Mouse (Mus musculus) forebrain, embryonic 14.5 days (tissue): ENCODE measurements around the gene Pou6f1. TPM values are rescaled to one million over a fixed set of nuclear protein-coding genes. Genes with fewer than 3 reads are reported as not detected.
A peak's percentile ranks its signal among the peaks of the same experiment; 100 is the strongest.
"Not testable (repeated sequence)": the region's sequence is repeated elsewhere in the genome, so short reads cannot be mapped to it uniquely, and the experiment has no call there.

Experiments
- ATAC-seq: fragments of 200-750 bp; cut with Nextera tagmentation; 2 replicates; pipeline ENCODE4 v1.8.0; 2017; ENCODE audit warnings: mild to moderate bottlenecking, moderate library complexity
- DNase-seq: peaks from one replicate; pipeline ENCODE4 v3.0.0-alpha.2; 2015; ENCODE audit warnings: low spot score
- H3K27ac ChIP-seq: fragments of 300-500 bp; sonication (generic); 2 replicates; pipeline ENCODE4 v1.5.1; 2014; ENCODE audit warnings: low read depth, mild to moderate bottlenecking, control low read depth, low read length, moderate library complexity
- H3K27me3 ChIP-seq: fragments of 300-500 bp; sonication (generic); replicated peaks from 2 replicates; pipeline ENCODE4 v1.6.1; 2014; ENCODE audit warnings: low read length, control low read depth, mixed read lengths; ENCODE audit not compliant: control insufficient read depth, insufficient read depth
- H3K36me3 ChIP-seq: fragments of 300-500 bp; sonication (generic); 2 replicates; pipeline ENCODE4 v1.6.1; 2014; ENCODE audit warnings: low read length, control low read depth; ENCODE audit not compliant: control insufficient read depth, insufficient read depth
- H3K4me1 ChIP-seq: fragments of 300-500 bp; sonication (generic); 2 replicates; pipeline ENCODE4 v1.6.1; 2014; ENCODE audit warnings: antibody characterized with exemption, low read length, control low read depth; ENCODE audit not compliant: control insufficient read depth, insufficient read depth
- H3K4me2 ChIP-seq: fragments of 300-500 bp; sonication (generic); 2 replicates; pipeline ENCODE4 v1.6.1; 2014; ENCODE audit warnings: mild to moderate bottlenecking, control low read depth, low read length
- H3K4me3 ChIP-seq: fragments of 300-500 bp; sonication (generic); 2 replicates; pipeline ENCODE4 v1.5.1; 2014; ENCODE audit warnings: low read depth, low read length, control low read depth
- H3K9ac ChIP-seq: fragments of 300-500 bp; sonication (generic); 2 replicates; pipeline ENCODE4 v1.6.1; 2014; ENCODE audit warnings: mild to moderate bottlenecking, low read length, control low read depth, moderate library complexity
- H3K9me3 ChIP-seq: fragments of 300-500 bp; sonication (generic); replicated peaks from 2 replicates; pipeline ENCODE4 v1.6.1; 2016; ENCODE audit warnings: low read length, control low read depth, mixed read lengths; ENCODE audit not compliant: control insufficient read depth
- WGBS: fragments of 180-500 bp; shearing (Covaris S2); extraction: QIAGEN DNeasy Blood & Tissue Kit; methylation state at CpG from one replicate; pipeline ENCODE4 v1.1.7; 2014; 5-methylcytosine and 5-hydroxymethylcytosine counted together
- polyA plus RNA-seq: library from polyadenylated mRNA; unstranded; fragments of >200 nt; fragmentation: Nextera tagmentation; extraction: Ambion mirVana; gene quantifications from 2 replicates; pipeline ENCODE4 v1.2.1, GENCODE M21; 2014

The Pou6f1 gene
- polyA plus RNA-seq, 1 experiment from 2014 or later = 36.9 TPM

GRCm38 (mm10) chr15:100613584-100613983 is 13.8 kb upstream of the Pou6f1 start:
- Histone ChIP-seq H3K36me3 (peaks cover 17% of the 10 kb centered on the region), H3K27me3 (no peaks in the 10 kb centered on the region), H3K4me3 (no peak overlapping the region), H3K9ac (0 out of 2 replicates have a peak overlapping the region, but pooled peaks have one; percentile 13), H3K4me2 (peak overlapping the region; percentile 39), H3K27ac (no peak overlapping the region), H3K4me1 (peaks cover 7% of the 10 kb centered on the region), H3K9me3 (no peaks in the 10 kb centered on the region)
- 8% methylated on average over 16 of the region's 16 CpGs for WGBS
- ATAC-seq (no peak), DNase-seq (peak; percentile 85)

GRCm38 (mm10) chr15:100612432-100612831 is 12.6 kb upstream of the Pou6f1 start:
- DNase-seq = no peak
- H3K27me3 ChIP-seq = no peaks in the 10 kb centered on the region
- H3K4me1 ChIP-seq = peaks cover 7% of the 10 kb centered on the region
- H3K4me3 ChIP-seq = no peak overlapping the region
- no peak overlapping the region for H3K4me2 ChIP-seq
- WGBS = 80% methylated on average over 2 of the region's 2 CpGs
- no peak for ATAC-seq
- H3K27ac ChIP-seq = no peak overlapping the region
- no peak overlapping the region for H3K9ac ChIP-seq
- H3K36me3 ChIP-seq = peaks cover 6% of the 10 kb centered on the region; the same call in 1 of the 2 replicates
- H3K9me3 ChIP-seq = no peaks in the 10 kb centered on the region

- Histone ChIP-seq H3K9ac (no peak overlapping the region), H3K36me3 (0 out of 2 replicates have a peak, but pooled peaks cover 2% of the 10 kb centered on the region), H3K4me1 (peaks cover 7% of the 10 kb centered on the region), H3K27ac (no peak overlapping the region), H3K27me3 (no peaks in the 10 kb centered on the region), H3K4me2 (no peak overlapping the region), H3K9me3 (no peaks in the 10 kb centered on the region), H3K4me3 (no peak overlapping the region)
- 85% methylated on average over 7 of the region's 7 CpGs for WGBS
- ATAC-seq = no peak
- DNase-seq = no peak
These were observed 12.2 kb upstream of the Pou6f1 start for GRCm38 (mm10) chr15:100611951-100612350.

- not testable (repeated sequence) for H3K9ac ChIP-seq, H3K4me1 ChIP-seq, H3K27me3 ChIP-seq, H3K4me3 ChIP-seq, H3K36me3 ChIP-seq, H3K27ac ChIP-seq, ATAC-seq, H3K4me2 ChIP-seq, H3K9me3 ChIP-seq, DNase-seq
- 91% methylated on average over 8 of the region's 8 CpGs for WGBS
These were observed 6.9 kb upstream of the Pou6f1 start for GRCm38 (mm10) chr15:100606677-100607076.

GRCm38 (mm10) chr15:100601669-100602068 is 1.9 kb upstream of the Pou6f1 start:
- 62% methylated on average over 3 of the region's 3 CpGs for WGBS
- Histone ChIP-seq H3K36me3 (no peaks in the 10 kb centered on the region), H3K9ac (no peak overlapping the region), H3K27me3 (0 out of 2 replicates have a peak, but pooled peaks cover 3% of the 10 kb centered on the region), H3K4me3 (no peak overlapping the region), H3K4me2 (no peak overlapping the region), H3K9me3 (no peaks in the 10 kb centered on the region), H3K4me1 (peaks cover 10% of the 10 kb centered on the region), H3K27ac (no peak overlapping the region)
- ATAC-seq (no peak), DNase-seq (no peak)

GRCm38 (mm10) chr15:100600696-100601272 is 1.0 kb upstream of the Pou6f1 start:
- peak overlapping the region; percentile 81; the same call in 1 of the 2 replicates for H3K4me3 ChIP-seq
- no peaks in the 10 kb centered on the region for H3K36me3 ChIP-seq
- 0 out of 2 replicates have a peak, but pooled peaks cover 3% of the 10 kb centered on the region for H3K27me3 ChIP-seq
- H3K27ac ChIP-seq = no peak overlapping the region
- WGBS = 27% methylated on average over 21 of the region's 21 CpGs
- peaks cover 10% of the 10 kb centered on the region for H3K4me1 ChIP-seq
- H3K9me3 ChIP-seq = no peaks in the 10 kb centered on the region
- ATAC-seq (no peak), DNase-seq (no peak)
- H3K4me2 ChIP-seq = peak overlapping the region; percentile 79
- H3K9ac ChIP-seq = 0 out of 2 replicates have a peak overlapping the region, but pooled peaks have one; percentile 95

- DNase-seq (peak; percentile 94), ATAC-seq (peak; percentile 77)
- Histone ChIP-seq H3K36me3 (no peaks in the 10 kb centered on the region), H3K4me2 (peak overlapping the region; percentile 79), H3K4me3 (peak overlapping the region; percentile 81), H3K9ac (peak overlapping the region; percentile 95), H3K9me3 (no peaks in the 10 kb centered on the region), H3K27ac (peak overlapping the region; percentile 80), H3K4me1 (peaks cover 10% of the 10 kb centered on the region), H3K27me3 (0 out of 2 replicates have a peak, but pooled peaks cover 3% of the 10 kb centered on the region)
- WGBS = 2% methylated on average over 27 of the region's 35 CpGs
These were observed 387 bp upstream of the Pou6f1 start for GRCm38 (mm10) chr15:100600047-100600695.

- Histone ChIP-seq H3K27me3 (0 out of 2 replicates have a peak, but pooled peaks cover 3% of the 10 kb centered on the region), H3K9me3 (no peaks in the 10 kb centered on the region), H3K4me1 (peaks cover 5% of the 10 kb centered on the region), H3K36me3 (no peaks in the 10 kb centered on the region), H3K4me2 (peak overlapping the region; percentile 79), H3K4me3 (peak overlapping the region; percentile 81), H3K27ac (peak overlapping the region; percentile 80), H3K9ac (peak overlapping the region; percentile 95)
- DNase-seq = peak; percentile 77
- ATAC-seq = peak; percentile 45; the same call in 1 of the 2 replicates
- WGBS = under 1% methylated on average over 12 of the region's 12 CpGs
These were observed 905 bp downstream of the Pou6f1 start for GRCm38 (mm10) chr15:100598883-100599275.
